Mouse (Mus musculus) forebrain, embryonic 13.5 days (tissue): ENCODE data around the gene Mtmr12. TPM values are rescaled to one million over a fixed set of nuclear protein-coding genes. Genes with fewer than 3 reads are reported as not detected.

ENCODE experiments used
- ATAC-seq: fragments of 200-750 bp; cut with Nextera tagmentation; 2 replicates; pipeline ENCODE4 v1.8.0; 2017
- H3K27ac ChIP-seq: fragments of 300-500 bp; sonication (generic); 2 replicates; pipeline ENCODE4 v1.5.1; 2015; ENCODE audit warnings: inconsistent platforms, mild to moderate bottlenecking, moderate library complexity
- H3K27me3 ChIP-seq: fragments of 300-500 bp; sonication (generic); 2 replicates; pipeline ENCODE4 v1.6.1; 2015; ENCODE audit warnings: mild to moderate bottlenecking, inconsistent platforms
- H3K36me3 ChIP-seq: fragments of 300-500 bp; sonication (generic); 2 replicates; pipeline ENCODE4 v1.6.1; 2015; ENCODE audit warnings: mild to moderate bottlenecking, inconsistent platforms; ENCODE audit not compliant: poor library complexity, severe bottlenecking
- H3K4me1 ChIP-seq: fragments of 300-500 bp; sonication (generic); 2 replicates; pipeline ENCODE4 v1.6.1; 2015; ENCODE audit warnings: inconsistent platforms
- H3K4me2 ChIP-seq: fragments of 300-500 bp; sonication (generic); 2 replicates; pipeline ENCODE4 v1.6.1; 2015; ENCODE audit warnings: inconsistent platforms, mild to moderate bottlenecking, moderate library complexity
- H3K4me3 ChIP-seq: fragments of 300-500 bp; sonication (generic); 2 replicates; pipeline ENCODE4 v1.5.1; 2015; ENCODE audit warnings: mild to moderate bottlenecking, inconsistent platforms
- H3K9ac ChIP-seq: fragments of 300-500 bp; sonication (generic); 2 replicates; pipeline ENCODE4 v1.6.1; 2015; ENCODE audit warnings: mild to moderate bottlenecking, inconsistent platforms
- H3K9me3 ChIP-seq: fragments of 300-500 bp; sonication (generic); replicated peaks from 2 replicates; pipeline ENCODE4 v1.6.1; 2016; ENCODE audit warnings: inconsistent platforms
- WGBS: fragments of 180-500 bp; shearing (Covaris S2); methylation state at CpG from one replicate; pipeline ENCODE4 v1.1.7; 2015; 5-methylcytosine and 5-hydroxymethylcytosine counted together
- microRNA counts: library from miRNA; unstranded; fragments of <30 nt; microRNA quantifications from one replicate; lab custom pipeline; 2016
- microRNA-seq: library from miRNA; unstranded; fragments of <30 nt; microRNA quantifications from one replicate; pipeline ENCODE4, GENCODE M21; 2016
- polyA plus RNA-seq: library from polyadenylated mRNA; unstranded; fragments of >200 nt; fragmentation: Nextera tagmentation; extraction: Ambion mirVana; gene quantifications from 2 replicates; pipeline ENCODE4 v1.2.1, GENCODE M21; 2015

Mtmr12 gene
- polyA plus RNA-seq, 1 experiment from 2014 or later: 10.3 TPM

DNA sequence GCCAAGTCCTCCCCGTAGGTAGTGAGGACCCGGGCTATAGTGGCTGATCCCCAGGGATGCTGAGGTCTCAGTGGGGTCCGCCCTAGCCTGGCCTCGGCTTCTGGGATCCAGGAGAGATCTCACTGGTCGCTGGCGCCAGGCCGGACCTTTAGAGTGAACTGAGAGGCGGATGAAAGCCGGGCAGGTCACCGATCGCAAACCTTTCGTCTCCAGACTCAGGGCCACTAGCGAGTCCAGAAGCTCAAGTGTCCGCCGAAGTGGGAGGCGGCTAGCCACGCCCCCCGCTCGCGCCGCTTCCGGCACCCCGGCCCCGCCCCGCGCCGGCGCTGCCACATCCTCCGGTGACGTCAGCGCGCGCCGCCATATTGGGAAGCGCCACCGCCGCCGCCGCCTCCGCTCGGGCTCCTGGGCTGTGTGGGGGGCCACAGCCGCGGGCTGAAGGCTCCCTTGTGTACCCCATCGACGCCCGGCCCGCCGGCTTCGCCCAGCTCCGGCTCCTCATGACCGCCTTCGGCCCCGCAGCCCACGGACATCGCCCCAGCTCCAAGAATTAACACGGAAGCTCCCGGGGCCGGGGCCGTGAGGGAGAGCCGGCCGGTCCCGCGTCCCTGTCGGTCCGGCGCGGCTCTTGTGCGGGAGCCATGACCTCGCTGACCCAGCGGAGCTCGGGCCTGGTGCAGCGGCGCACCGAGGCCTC is 116.4 kb downstream of the Mtmr12 start, which contains the start of gene Golph3:
Gene Golph3 (plus strand): TSS at position 360 of the 697 bp plus-strand sequence.
- peak; percentile 98 for ATAC-seq
- WGBS: under 1% methylated on average over 43 of the region's 74 CpGs
- peak within 1 kb of the TSS; percentile 96 for H3K9ac ChIP-seq

DNA sequence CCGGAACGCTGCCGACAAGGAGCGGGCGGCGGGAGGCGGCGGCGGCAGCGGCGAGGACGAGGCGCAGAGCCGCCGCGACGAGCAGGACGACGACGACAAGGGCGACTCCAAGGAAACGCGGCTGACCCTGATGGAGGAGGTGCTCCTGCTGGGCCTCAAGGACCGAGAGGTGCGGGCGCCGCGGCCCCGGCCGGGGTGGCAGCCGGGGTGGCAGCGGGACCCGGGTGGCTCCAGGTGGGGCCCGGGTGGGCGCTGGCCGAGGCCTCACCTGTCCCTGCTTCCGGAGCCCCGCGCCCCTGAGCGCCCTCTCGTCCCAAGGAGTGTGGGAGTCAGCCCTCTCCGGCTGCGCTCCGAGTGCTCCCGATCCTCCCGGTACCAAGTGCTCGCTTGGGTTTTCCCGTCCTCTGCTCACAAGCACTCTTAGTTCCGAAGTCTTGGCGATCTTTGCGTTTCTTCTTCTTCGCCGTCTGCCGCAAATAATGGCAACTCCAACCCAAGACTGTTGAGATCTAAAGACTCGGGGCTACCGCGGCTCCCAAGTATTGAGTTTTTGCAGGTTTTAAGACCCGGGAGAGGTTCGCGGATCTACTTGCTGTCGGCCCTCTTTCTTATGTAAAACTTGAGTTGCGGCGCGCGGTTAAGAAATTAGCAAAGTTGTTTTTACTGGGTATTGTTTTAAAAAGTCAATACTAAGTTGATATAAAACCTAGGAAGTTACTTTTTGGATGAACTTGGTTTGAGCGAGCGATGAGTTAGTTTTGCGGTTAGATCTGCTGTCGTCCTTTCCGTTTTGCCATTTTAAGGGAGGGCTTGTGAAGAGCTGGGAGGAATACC is 117.2 kb downstream of the Mtmr12 start, which contains the start of gene 1810049J17Rik:
Gene 1810049J17Rik (minus strand): TSS at position 112 of the 834 bp plus-strand sequence.
- Histone ChIP-seq H3K36me3 (peaks cover 4% of the 10 kb centered on the region; the same call in 1 of the 2 replicates), H3K27ac (peak within 1 kb of the TSS; percentile 92), H3K27me3 (peaks cover 14% of the 10 kb centered on the region), H3K4me1 (peaks cover 25% of the 10 kb centered on the region), H3K9ac (peak within 1 kb of the TSS; percentile 96), H3K9me3 (no peaks in the 10 kb centered on the region), H3K4me2 (peak within 1 kb of the TSS; percentile 77), H3K4me3 (peak within 1 kb of the TSS; percentile 99)
- WGBS: under 1% methylated on average over 56 of the region's 70 CpGs
- peak; percentile 49 for ATAC-seq

More for the DNA sequence above, 116.4 kb downstream of the Mtmr12 start, which contains the start of gene Golph3:
- Histone ChIP-seq H3K27me3 (peaks cover 14% of the 10 kb centered on the region), H3K9me3 (no peaks in the 10 kb centered on the region), H3K27ac (peak within 1 kb of the TSS; percentile 92), H3K4me2 (peak within 1 kb of the TSS; percentile 77), H3K36me3 (peaks cover 4% of the 10 kb centered on the region; the same call in 1 of the 2 replicates), H3K4me1 (peaks cover 25% of the 10 kb centered on the region), H3K4me3 (peak within 1 kb of the TSS; percentile 99)

DNA sequence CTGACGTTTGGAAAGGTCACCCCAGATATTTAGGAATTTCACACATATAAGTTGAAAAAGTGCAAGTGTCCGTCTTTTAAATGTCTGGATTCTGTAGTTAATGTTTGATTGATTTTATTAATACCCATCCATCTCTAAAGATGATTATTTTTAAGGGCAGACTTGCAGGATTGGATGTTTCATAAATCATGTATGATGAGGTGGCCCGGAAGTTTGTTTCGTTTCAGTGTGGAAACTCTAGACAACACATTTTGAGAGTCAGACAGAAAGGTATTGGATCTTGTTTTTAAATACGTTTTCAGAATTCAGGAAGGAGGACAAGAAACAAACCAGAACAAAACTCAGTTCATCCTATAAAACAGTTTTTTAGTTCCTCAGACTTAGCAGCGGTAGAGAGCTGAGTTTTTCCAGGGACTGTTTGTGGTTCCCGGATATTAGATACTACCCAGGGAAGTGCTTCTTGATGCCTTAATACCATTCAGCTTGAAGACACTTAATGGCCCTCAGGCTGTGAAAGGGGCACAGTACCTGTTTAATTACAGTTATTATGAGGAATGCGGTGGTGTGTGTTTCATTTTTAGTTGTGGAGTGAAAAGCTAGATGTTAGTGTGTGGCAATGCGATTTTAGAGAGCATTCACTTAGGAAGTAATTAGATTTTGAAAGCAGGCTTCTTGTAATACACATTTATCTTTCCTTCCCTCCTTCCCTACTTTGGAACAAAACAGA is 118.0 kb downstream of the Mtmr12 start:
- no peak overlapping the region for H3K27ac ChIP-seq

More for the DNA sequence above, 118.0 kb downstream of the Mtmr12 start:
- H3K4me1 ChIP-seq: peaks cover 25% of the 10 kb centered on the region
- peaks cover 14% of the 10 kb centered on the region for H3K27me3 ChIP-seq
- no peaks in the 10 kb centered on the region for H3K9me3 ChIP-seq
- 14% methylated on average over 9 of the region's 9 CpGs for WGBS
- peak overlapping the region; percentile 99 for H3K4me3 ChIP-seq
- peaks cover 4% of the 10 kb centered on the region; the same call in 1 of the 2 replicates for H3K36me3 ChIP-seq
- no peak for ATAC-seq
- H3K4me2 ChIP-seq: peak overlapping the region; percentile 77
- peak overlapping the region; percentile 96 for H3K9ac ChIP-seq

MicroRNAs within 50 kb of the gene (microRNA counts, 519-probe panel; counts per million panel counts)
- microRNA mmu-miR-1898 (lab: Ali Mortazavi, UCI): 177 counts per million, percentile 53 among the panel's probes with 10 or more counts

Small RNAs within 50 kb of the gene (microRNA-seq; reads per million reads assigned to microRNA genes)
- not detected for gene Mir1898

Other genes starting within 250 kb of the Mtmr12 start
- gene Sub1, start 208.0 kb upstream of the Mtmr12 start, polyA plus RNA-seq: 555 and 645 TPM in 2 replicates
- 119 and 133 TPM in 2 replicates for gene Zfr, start 87.2 kb upstream of the Mtmr12 start, polyA plus RNA-seq
- gene Golph3, start 116.4 kb downstream of the Mtmr12 start, polyA plus RNA-seq: 62.4 and 63.8 TPM in 2 replicates
- gene 1810049J17Rik, start 116.9 kb downstream of the Mtmr12 start, polyA plus RNA-seq: 0.81 TPM in 1 of 2 replicates, not detected in the other